Mouse (Mus musculus) left cerebral cortex, postnatal 36 days (tissue): ENCODE results near the gene Qrich1. TPM values are rescaled to one million over a fixed set of nuclear protein-coding genes. Genes with fewer than 3 reads are reported as not detected.

Experiments used
- microRNA-seq: library from miRNA; unstranded; fragments of <30 nt; microRNA quantifications from one replicate; pipeline ENCODE4 v1.2.0, GENCODE M21; 2022
- total RNA-seq, 2 experiments: library from RNA; stranded (reverse); gene quantifications; 2 replicates each; pipeline ENCODE4 v1.2.3; 2021

The Qrich1 gene
- total RNA-seq, 2 experiments from 2014 or later: 135 to 149 TPM

Small RNA genes within 50 kb of the gene (microRNA-seq; reads per million reads assigned to microRNA genes)
- not detected for gene Gm24083
- gene Mir191: not detected
- 892 reads per million, percentile 77 among the genes with 10 or more reads in this experiment for gene Mir425

Other genes with a start within 250 kb of the Qrich1 start
- gene Nicn1, start 226.4 kb upstream of the Qrich1 start, total RNA-seq: 100 to 1,000 TPM; 116 to 131 TPM
- 10 to 100 TPM; 29.5 to 34.0 TPM for gene Amt, start 220.0 kb upstream of the Qrich1 start, total RNA-seq
- 100 to 1,000 TPM; 160 to 176 TPM for gene Rhoa, start 210.7 kb upstream of the Qrich1 start, total RNA-seq
- 10 to 100 TPM; 29.2 to 41.4 TPM for gene Tcta, start 210.6 kb upstream of the Qrich1 start, total RNA-seq
- 100 to 1,000 TPM; 105 to 110 TPM for gene Gpx1, start 177.9 kb upstream of the Qrich1 start, total RNA-seq
- gene Usp4, start 169.0 kb upstream of the Qrich1 start, total RNA-seq: 100 to 1,000 TPM in 1 of 2 experiments, 10 to 100 TPM in 1; 99.3 to 122 TPM
- gene 1700102P08Rik, start 124.0 kb upstream of the Qrich1 start, total RNA-seq: 1 to 10 TPM; 1.5 to 3.2 TPM
- under 1 TPM; 0.14 to 0.15 TPM for gene Ccdc36, start 88.3 kb upstream of the Qrich1 start, total RNA-seq
- gene BC048562, start 80.3 kb upstream of the Qrich1 start, total RNA-seq: not detected
- 10 to 100 TPM; 36.1 to 41.5 TPM for gene Ccdc71, start 56.3 kb upstream of the Qrich1 start, total RNA-seq
- 10 to 100 TPM; 31.1 to 33.9 TPM for gene Klhdc8b, start 55.2 kb upstream of the Qrich1 start, total RNA-seq
- gene Lamb2, start 37.1 kb upstream of the Qrich1 start, total RNA-seq: 10 to 100 TPM; 22.8 to 43.1 TPM
- 100 to 1,000 TPM; 124 to 154 TPM for gene Usp19, start 26.2 kb upstream of the Qrich1 start, total RNA-seq
- 10 to 100 TPM; 73.6 to 76.9 TPM for gene Qars, start 9.1 kb upstream of the Qrich1 start, total RNA-seq
- gene Impdh2, start 43.5 kb downstream of the Qrich1 start, total RNA-seq: 10 to 100 TPM; 47.7 to 47.9 TPM
- gene Ndufaf3, start 50.6 kb downstream of the Qrich1 start, total RNA-seq: 10 to 100 TPM; 62.8 to 70.1 TPM
- gene Dalrd3, start 53.1 kb downstream of the Qrich1 start, total RNA-seq: 10 to 100 TPM; 70.1 to 99.4 TPM
- 100 to 1,000 TPM; 112 to 118 TPM for gene Wdr6, start 61.9 kb downstream of the Qrich1 start, total RNA-seq
- 10 to 100 TPM; 87.0 to 93.7 TPM for gene P4htm, start 80.9 kb downstream of the Qrich1 start, total RNA-seq
- 10 to 100 TPM; 49.5 to 53.5 TPM for gene Arih2, start 132.6 kb downstream of the Qrich1 start, total RNA-seq
- gene Slc25a20, start 145.3 kb downstream of the Qrich1 start, total RNA-seq: 10 to 100 TPM; 11.8 to 14.1 TPM
- gene Prkar2a, start 172.5 kb downstream of the Qrich1 start, total RNA-seq: 10 to 100 TPM; 45.8 to 49.2 TPM